Mouse (Mus musculus): ENCODE results near the gene Stum. TPM values are rescaled to one million over a fixed set of nuclear protein-coding genes. Genes with fewer than 3 reads are reported as not detected.

Stum gene
- polyA plus RNA-seq, 1 experiment from 2014 or later: 1.2 TPM

GRCm38 (mm10) chr1:180482840-180483398, 385 bp downstream of the Stum start:
- 5% methylated on average over 39 of the region's 39 CpGs for WGBS
- Histone ChIP-seq H3K9me3 (ENCODE audit: control insufficient read depth, low read depth, low read length) (no peaks in the 10 kb centered on the region), H3K4me2 (replicated peaks; ENCODE audit: low read depth, low read length) (peak overlapping the region; percentile 85), H3K27me3 (ENCODE audit: control insufficient read depth, insufficient read depth, low read length) (peaks cover 20% of the 10 kb centered on the region), H3K4me3 (ENCODE audit: low read depth, low read length) (peak overlapping the region; percentile 40), H3K9ac (replicated peaks; ENCODE audit: low read depth, low read length) (0 out of 2 replicates have a peak overlapping the region, but pooled peaks have one; percentile 18), H3K27ac (ENCODE audit: low read length) (no peak overlapping the region), H3K36me3 (ENCODE audit: control insufficient read depth, insufficient read depth, low read length) (no peaks in the 10 kb centered on the region), H3K4me1 (ENCODE audit: control insufficient read depth, insufficient read depth, low read length) (peaks cover 20% of the 10 kb centered on the region)
- ATAC-seq (ENCODE audit: insufficient number of reproducible peaks, insufficient read depth, low FRiP score, low read depth): no peak; the same call in 1 of the 2 replicates

GRCm38 (mm10) chr1:180481956-180482355, 1.3 kb downstream of the Stum start:
- H3K27me3 ChIP-seq (ENCODE audit: control insufficient read depth, insufficient read depth, low read length): peaks cover 20% of the 10 kb centered on the region
- no peak overlapping the region for H3K27ac ChIP-seq (ENCODE audit: low read length)
- H3K4me3 ChIP-seq (ENCODE audit: low read depth, low read length): no peak overlapping the region
- no peak overlapping the region for H3K9ac ChIP-seq (replicated peaks; ENCODE audit: low read depth, low read length)
- H3K4me2 ChIP-seq (replicated peaks; ENCODE audit: low read depth, low read length): no peak overlapping the region
- no peaks in the 10 kb centered on the region for H3K36me3 ChIP-seq (ENCODE audit: control insufficient read depth, insufficient read depth, low read length)
- peaks cover 20% of the 10 kb centered on the region for H3K4me1 ChIP-seq (ENCODE audit: control insufficient read depth, insufficient read depth, low read length)
- 37% methylated on average over 10 of the region's 10 CpGs for WGBS
- no peaks in the 10 kb centered on the region for H3K9me3 ChIP-seq (ENCODE audit: control insufficient read depth, low read depth, low read length)
- ATAC-seq (ENCODE audit: insufficient number of reproducible peaks, insufficient read depth, low FRiP score, low read depth): peak; percentile 15; the same call in 1 of the 2 replicates

DNA sequence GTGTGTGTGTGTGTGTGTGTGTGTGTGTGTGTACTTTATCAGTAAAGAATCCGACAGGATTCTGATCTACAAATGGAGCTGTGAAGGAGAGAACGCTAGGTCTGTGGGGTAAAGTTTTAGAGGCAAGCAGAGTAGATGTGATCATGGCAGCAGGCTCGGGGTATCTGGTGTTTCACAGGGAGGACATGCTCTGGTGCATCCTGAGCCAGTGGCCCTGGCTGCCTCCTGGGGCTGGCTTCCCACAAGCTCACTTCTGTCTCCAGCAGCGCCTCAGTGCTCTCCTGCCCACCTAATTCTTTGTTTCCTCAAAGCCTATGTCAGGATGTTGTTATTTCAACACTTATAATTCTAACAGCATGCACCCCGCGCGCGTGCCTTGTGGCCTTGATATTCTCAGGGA, 2.0 kb downstream of the Stum start:
- Histone ChIP-seq H3K4me3 (ENCODE audit: low read depth, low read length) (no peak overlapping the region), H3K9me3 (ENCODE audit: control insufficient read depth, low read depth, low read length) (no peaks in the 10 kb centered on the region), H3K36me3 (ENCODE audit: control insufficient read depth, insufficient read depth, low read length) (no peaks in the 10 kb centered on the region), H3K9ac (replicated peaks; ENCODE audit: low read depth, low read length) (no peak overlapping the region), H3K27me3 (ENCODE audit: control insufficient read depth, insufficient read depth, low read length) (peaks cover 20% of the 10 kb centered on the region), H3K4me1 (ENCODE audit: control insufficient read depth, insufficient read depth, low read length) (peaks cover 20% of the 10 kb centered on the region), H3K4me2 (replicated peaks; ENCODE audit: low read depth, low read length) (no peak overlapping the region), H3K27ac (ENCODE audit: low read length) (no peak overlapping the region)
- 58% methylated on average over 8 of the region's 8 CpGs for WGBS
- no peak for ATAC-seq (ENCODE audit: insufficient number of reproducible peaks, insufficient read depth, low FRiP score, low read depth)

DNA sequence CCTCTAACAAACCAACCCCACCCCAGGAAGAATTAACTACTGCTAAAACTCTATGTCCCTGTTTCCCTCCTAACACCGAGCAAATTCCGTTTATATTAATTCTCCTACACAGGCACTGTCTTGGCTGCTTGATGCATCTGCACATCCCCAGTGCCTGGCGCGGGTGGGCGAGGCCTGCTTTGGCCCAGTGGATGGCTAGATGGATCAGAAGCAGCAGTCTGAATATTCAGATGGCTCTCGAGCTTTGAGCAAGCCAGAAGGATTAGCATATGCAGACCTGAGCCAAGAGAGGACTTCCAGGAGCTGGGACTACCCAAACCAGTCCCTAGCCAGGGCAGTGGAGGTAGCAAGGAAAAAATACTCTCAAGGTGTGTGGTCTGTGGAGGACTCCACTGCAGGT, 3.0 kb downstream of the Stum start:
- no peak overlapping the region for H3K9ac ChIP-seq (replicated peaks; ENCODE audit: low read depth, low read length)
- WGBS: 45% methylated on average over 6 of the region's 6 CpGs
- H3K27ac ChIP-seq (ENCODE audit: low read length): no peak overlapping the region
- H3K4me2 ChIP-seq (replicated peaks; ENCODE audit: low read depth, low read length): no peak overlapping the region
- H3K4me3 ChIP-seq (ENCODE audit: low read depth, low read length): no peak overlapping the region
- H3K36me3 ChIP-seq (ENCODE audit: control insufficient read depth, insufficient read depth, low read length): no peaks in the 10 kb centered on the region
- peaks cover 20% of the 10 kb centered on the region for H3K4me1 ChIP-seq (ENCODE audit: control insufficient read depth, insufficient read depth, low read length)
- no peak for ATAC-seq (ENCODE audit: insufficient number of reproducible peaks, insufficient read depth, low FRiP score, low read depth)
- H3K9me3 ChIP-seq (ENCODE audit: control insufficient read depth, low read depth, low read length): no peaks in the 10 kb centered on the region
- H3K27me3 ChIP-seq (ENCODE audit: control insufficient read depth, insufficient read depth, low read length): peaks cover 20% of the 10 kb centered on the region

DNA sequence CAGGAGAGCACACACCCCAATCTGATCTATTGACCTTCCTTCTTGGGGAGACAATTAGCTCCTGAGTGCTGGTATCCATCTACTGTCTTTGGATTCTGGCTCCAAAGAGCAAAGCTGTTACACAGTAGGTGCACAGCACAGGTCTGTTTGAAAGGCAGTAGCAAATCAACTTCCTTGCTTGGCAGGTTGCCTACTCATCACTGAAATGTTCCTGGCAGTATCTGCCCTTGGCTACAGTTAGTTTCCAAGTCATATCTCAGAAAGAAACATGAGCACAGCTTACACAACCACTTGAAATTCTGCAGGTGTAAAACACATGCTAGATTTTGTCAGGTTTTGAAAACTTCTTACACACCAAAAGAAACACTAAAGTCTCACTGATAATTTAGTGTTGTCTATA, 9.7 kb downstream of the Stum start:
- H3K9ac ChIP-seq (replicated peaks; ENCODE audit: low read depth, low read length): no peak overlapping the region
- no peak overlapping the region for H3K4me2 ChIP-seq (replicated peaks; ENCODE audit: low read depth, low read length)
- H3K4me1 ChIP-seq (ENCODE audit: control insufficient read depth, insufficient read depth, low read length): no peaks in the 10 kb centered on the region
- H3K4me3 ChIP-seq (ENCODE audit: low read depth, low read length): no peak overlapping the region
- no peaks in the 10 kb centered on the region for H3K27me3 ChIP-seq (ENCODE audit: control insufficient read depth, insufficient read depth, low read length)
- H3K36me3 ChIP-seq (ENCODE audit: control insufficient read depth, insufficient read depth, low read length): no peaks in the 10 kb centered on the region
- ATAC-seq (ENCODE audit: insufficient number of reproducible peaks, insufficient read depth, low FRiP score, low read depth): no peak
- no peaks in the 10 kb centered on the region for H3K9me3 ChIP-seq (ENCODE audit: control insufficient read depth, low read depth, low read length)
- no peak overlapping the region for H3K27ac ChIP-seq (ENCODE audit: low read length)

GRCm38 (mm10) chr1:180468004-180468403, 15.3 kb downstream of the Stum start:
- WGBS: 92% methylated on average over 4 of the region's 4 CpGs
- H3K27ac ChIP-seq (ENCODE audit: low read length): no peak overlapping the region
- no peaks in the 10 kb centered on the region for H3K4me1 ChIP-seq (ENCODE audit: control insufficient read depth, insufficient read depth, low read length)
- H3K36me3 ChIP-seq (ENCODE audit: control insufficient read depth, insufficient read depth, low read length): no peaks in the 10 kb centered on the region
- H3K4me3 ChIP-seq (ENCODE audit: low read depth, low read length): no peak overlapping the region
- no peaks in the 10 kb centered on the region for H3K27me3 ChIP-seq (ENCODE audit: control insufficient read depth, insufficient read depth, low read length)
- H3K9me3 ChIP-seq (ENCODE audit: control insufficient read depth, low read depth, low read length): no peaks in the 10 kb centered on the region
- no peak overlapping the region for H3K9ac ChIP-seq (replicated peaks; ENCODE audit: low read depth, low read length)
- ATAC-seq (ENCODE audit: insufficient number of reproducible peaks, insufficient read depth, low FRiP score, low read depth): no peak
- H3K4me2 ChIP-seq (replicated peaks; ENCODE audit: low read depth, low read length): no peak overlapping the region

DNA sequence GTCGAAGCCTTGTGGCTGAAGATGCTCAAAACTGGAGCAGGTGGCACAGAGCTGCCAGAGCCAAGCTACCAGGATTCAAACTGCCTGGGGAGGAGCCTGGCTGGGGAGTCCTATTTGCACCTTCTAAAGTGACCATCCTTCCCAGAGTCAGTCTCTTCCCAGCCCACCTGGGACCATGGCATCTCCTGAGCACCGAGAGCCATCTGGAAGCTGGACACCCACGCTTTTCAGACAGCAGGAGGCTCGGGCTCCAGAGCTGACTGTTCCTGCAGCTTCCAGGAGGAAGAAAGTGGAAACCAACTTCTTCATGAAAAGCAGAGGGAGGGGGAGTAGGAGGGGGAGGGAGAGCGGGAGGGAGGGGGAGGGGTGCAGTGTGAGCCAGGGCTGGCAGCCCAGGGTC, 17.7 kb downstream of the Stum start:
- Histone ChIP-seq H3K9me3 (ENCODE audit: control insufficient read depth, low read depth, low read length) (no peaks in the 10 kb centered on the region), H3K4me2 (replicated peaks; ENCODE audit: low read depth, low read length) (no peak overlapping the region), H3K4me1 (ENCODE audit: control insufficient read depth, insufficient read depth, low read length) (0 out of 2 replicates have a peak, but pooled peaks cover 5% of the 10 kb centered on the region), H3K9ac (replicated peaks; ENCODE audit: low read depth, low read length) (no peak overlapping the region), H3K27ac (ENCODE audit: low read length) (no peak overlapping the region), H3K27me3 (ENCODE audit: control insufficient read depth, insufficient read depth, low read length) (no peaks in the 10 kb centered on the region), H3K36me3 (ENCODE audit: control insufficient read depth, insufficient read depth, low read length) (no peaks in the 10 kb centered on the region), H3K4me3 (ENCODE audit: low read depth, low read length) (no peak overlapping the region)
- WGBS: 59% methylated on average over 5 of the region's 5 CpGs
- no peak for ATAC-seq (ENCODE audit: insufficient number of reproducible peaks, insufficient read depth, low FRiP score, low read depth)

- H3K4me2 ChIP-seq (replicated peaks; ENCODE audit: low read depth, low read length): no peak overlapping the region
- H3K27ac ChIP-seq (ENCODE audit: low read length): no peak overlapping the region
- peaks cover 9% of the 10 kb centered on the region; the same call in 1 of the 2 replicates for H3K4me1 ChIP-seq (ENCODE audit: control insufficient read depth, insufficient read depth, low read length)
- WGBS: 84% methylated on average over 5 of the region's 5 CpGs
- no peak overlapping the region for H3K4me3 ChIP-seq (ENCODE audit: low read depth, low read length)
- no peaks in the 10 kb centered on the region for H3K36me3 ChIP-seq (ENCODE audit: control insufficient read depth, insufficient read depth, low read length)
- no peak for ATAC-seq (ENCODE audit: insufficient number of reproducible peaks, insufficient read depth, low FRiP score, low read depth)
- no peaks in the 10 kb centered on the region for H3K27me3 ChIP-seq (ENCODE audit: control insufficient read depth, insufficient read depth, low read length)
- no peaks in the 10 kb centered on the region for H3K9me3 ChIP-seq (ENCODE audit: control insufficient read depth, low read depth, low read length)
- no peak overlapping the region for H3K9ac ChIP-seq (replicated peaks; ENCODE audit: low read depth, low read length)
Measured at GRCm38 (mm10) chr1:180464357-180464756, 18.9 kb downstream of the Stum start.

DNA sequence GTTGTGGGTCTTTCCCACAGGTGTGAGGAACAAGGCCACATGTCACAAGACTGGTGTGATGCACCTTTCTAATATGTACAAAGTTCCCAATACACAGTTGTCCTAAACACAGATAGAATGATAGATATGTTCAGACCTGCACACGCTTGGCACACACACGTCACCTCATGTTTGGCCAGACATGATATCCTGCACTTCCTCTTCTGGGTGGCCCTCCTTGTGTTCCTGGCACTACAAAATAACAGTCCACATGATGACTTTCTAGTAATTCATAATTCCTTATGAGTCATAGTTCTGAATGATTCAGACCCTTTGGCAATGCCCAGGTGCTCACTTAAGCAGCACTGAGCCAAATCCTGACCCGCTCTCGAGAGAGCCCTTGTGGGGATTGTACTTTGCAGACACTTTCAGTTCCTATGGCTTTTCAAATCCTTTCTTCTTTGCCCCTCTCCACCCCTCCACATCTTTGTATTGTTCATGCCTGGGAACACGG, 20.3 kb downstream of the Stum start:
- Histone ChIP-seq H3K4me2 (replicated peaks; ENCODE audit: low read depth, low read length) (no peak overlapping the region), H3K9ac (replicated peaks; ENCODE audit: low read depth, low read length) (no peak overlapping the region), H3K36me3 (ENCODE audit: control insufficient read depth, insufficient read depth, low read length) (no peaks in the 10 kb centered on the region), H3K27me3 (ENCODE audit: control insufficient read depth, insufficient read depth, low read length) (no peaks in the 10 kb centered on the region), H3K27ac (ENCODE audit: low read length) (no peak overlapping the region), H3K9me3 (ENCODE audit: control insufficient read depth, low read depth, low read length) (no peaks in the 10 kb centered on the region), H3K4me3 (ENCODE audit: low read depth, low read length) (no peak overlapping the region), H3K4me1 (ENCODE audit: control insufficient read depth, insufficient read depth, low read length) (peaks cover 9% of the 10 kb centered on the region; the same call in 1 of the 2 replicates)
- no peak for ATAC-seq (ENCODE audit: insufficient number of reproducible peaks, insufficient read depth, low FRiP score, low read depth)
- 86% methylated on average over 5 of the region's 5 CpGs for WGBS
